Mouse (Mus musculus): ENCODE data around the gene Ivl. TPM values are rescaled to one million over a fixed set of nuclear protein-coding genes. Genes with fewer than 3 reads are reported as not detected.

The Ivl gene
- total RNA-seq (2021): not detected
- long read RNA-seq, experiment 1: 0 reads
- long read RNA-seq, experiment 2: 0 reads

DNA sequence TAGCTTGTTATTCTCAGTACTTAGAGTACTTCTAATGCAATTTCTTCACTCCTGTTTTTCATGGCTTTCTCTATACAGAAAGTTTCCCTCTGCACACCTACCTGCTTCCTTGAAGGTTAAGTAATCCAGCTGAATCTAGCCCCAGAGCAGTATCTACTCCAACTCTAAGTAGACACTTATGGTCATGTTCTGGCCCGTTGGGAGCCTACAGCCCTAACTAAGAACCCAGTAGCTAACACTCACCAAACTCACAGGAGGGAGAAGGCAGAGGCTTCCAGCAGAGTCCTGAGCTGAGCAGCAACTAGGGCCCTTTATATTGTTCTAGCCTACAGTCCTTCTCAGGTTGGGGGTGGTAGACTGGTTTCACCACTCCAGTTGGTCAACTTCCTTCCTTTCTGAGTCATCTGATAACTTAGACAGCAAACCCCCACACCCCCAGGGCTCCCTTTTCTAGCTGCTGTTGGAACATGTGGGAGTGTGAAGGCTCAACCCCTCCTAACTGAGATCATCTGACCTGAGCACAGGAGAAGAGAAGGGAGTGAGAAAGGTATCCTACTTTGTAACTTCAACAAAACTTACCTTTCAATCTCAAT is at the start of gene Ivl:
Ivl (minus strand) TSS at position 287 of the 593 bp plus-strand sequence.
- DNase-seq (ENCODE audit: low spot score in 2 of 2): no peak

- DNase-seq (ENCODE audit: low spot score in 2 of 2): no peak
These were observed 48.0 kb upstream of the Ivl start, which contains the start of gene Lce6a for GRCm38 (mm10) chr3:92621560-92621959. TSS of gene Lce6a (minus strand) at chr3:92621660.

- no peak for DNase-seq (ENCODE audit: low spot score in 2 of 2)
These were observed 36.3 kb upstream of the Ivl start for GRCm38 (mm10) chr3:92609804-92610203.

DNA sequence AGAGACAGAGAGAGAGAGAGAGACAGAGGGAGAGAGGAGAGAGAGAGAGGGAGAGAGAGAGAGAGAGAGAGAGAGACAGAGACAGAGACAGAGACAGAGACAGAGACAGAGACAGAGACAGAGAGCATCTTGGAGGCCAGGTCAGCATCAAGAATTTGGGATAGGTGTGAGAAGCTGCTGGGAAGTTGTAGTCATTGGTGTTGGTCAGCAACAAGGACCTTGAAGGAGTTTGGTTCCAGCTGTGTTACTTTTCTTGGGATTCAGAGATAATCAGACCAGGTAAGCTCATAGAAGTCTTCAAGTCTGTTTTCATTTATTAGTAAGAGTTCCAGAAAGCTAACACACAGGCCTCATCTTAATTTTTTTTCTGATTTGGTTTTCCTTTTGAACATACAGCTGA is 33.9 kb upstream of the Ivl start, which contains the start of gene 2210017I01Rik:
2210017I01Rik (minus strand) TSS at position 101 of the 400 bp plus-strand sequence.
- DNase-seq (ENCODE audit: low spot score in 2 of 2): no peak

- no peak for DNase-seq (ENCODE audit: low spot score in 2 of 2)
These were observed 28.6 kb upstream of the Ivl start for GRCm38 (mm10) chr3:92602169-92602568.

- no peak for DNase-seq (ENCODE audit: low spot score in 2 of 2)
These were observed 26.9 kb upstream of the Ivl start for GRCm38 (mm10) chr3:92600456-92600855.

GRCm38 (mm10) chr3:92599973-92600372 is 26.4 kb upstream of the Ivl start:
- DNase-seq (ENCODE audit: low spot score in 2 of 2): no peak

DNA sequence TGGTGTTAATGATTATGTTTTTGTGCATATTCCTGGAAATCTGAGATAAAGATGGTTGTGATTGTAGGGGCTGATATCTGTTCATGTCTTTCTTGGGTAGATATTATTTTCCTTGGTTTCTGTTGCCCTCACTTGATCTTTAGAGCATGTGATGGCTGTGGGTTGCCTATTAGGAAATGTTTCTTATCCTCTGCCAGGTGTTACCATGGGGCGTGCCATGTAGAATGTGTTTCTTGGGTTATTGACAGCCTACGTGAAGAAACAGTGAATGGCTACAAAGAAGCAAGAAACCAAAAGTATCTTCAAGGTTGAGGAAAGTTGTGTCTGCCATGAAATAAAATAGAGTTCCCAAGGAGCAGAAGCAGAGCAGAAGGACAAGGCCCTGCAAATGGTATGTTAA is 24.9 kb upstream of the Ivl start:
- DNase-seq (ENCODE audit: low spot score in 2 of 2): no peak

DNA sequence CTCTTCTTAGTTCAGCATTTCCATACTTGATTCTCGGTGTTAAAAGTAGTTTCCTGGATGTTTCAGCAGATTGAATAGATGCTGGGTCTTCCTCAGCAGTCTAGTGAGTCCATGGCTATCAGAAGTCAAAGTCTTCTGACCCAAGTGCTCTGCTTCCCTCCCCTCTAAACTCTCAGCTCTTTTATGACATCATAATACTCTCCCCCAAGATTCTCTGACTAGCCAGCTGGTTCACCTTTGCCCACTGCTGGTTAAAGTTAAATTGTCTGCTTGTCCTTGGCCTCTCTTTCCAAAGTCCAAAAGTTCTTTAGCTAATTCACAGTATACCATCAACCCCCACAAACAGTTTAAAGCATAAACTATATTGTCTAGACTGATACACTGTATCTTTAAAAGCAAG is 15.3 kb upstream of the Ivl start, which contains the start of gene Smcp:
Smcp (minus strand) TSS at position 140 of the 400 bp plus-strand sequence.
- DNase-seq (ENCODE audit: low spot score in 2 of 2): no peak

DNA sequence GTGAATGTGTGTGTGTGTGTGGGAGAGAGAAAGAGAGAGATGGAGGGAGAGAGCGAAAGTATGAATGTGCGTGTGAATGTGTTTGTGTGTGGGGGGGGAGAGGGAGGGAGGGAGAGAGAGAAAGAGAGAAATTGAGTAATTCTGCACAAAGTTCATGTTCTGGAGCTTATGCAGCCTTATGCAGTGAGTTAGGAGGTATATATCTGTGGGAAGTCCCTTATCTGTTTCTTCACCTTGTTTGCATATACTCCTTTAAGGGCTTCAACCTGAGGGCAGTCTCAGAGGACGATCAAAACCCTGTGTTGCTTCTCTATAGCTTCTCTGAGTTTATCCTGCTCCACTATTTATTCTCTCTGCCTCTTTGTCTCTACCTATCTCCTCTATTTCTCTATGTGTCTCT is 13.7 kb upstream of the Ivl start:
- no peak for DNase-seq (ENCODE audit: low spot score in 2 of 2)

- DNase-seq (ENCODE audit: low spot score in 2 of 2): no peak
These were observed 11.5 kb upstream of the Ivl start for GRCm38 (mm10) chr3:92585055-92585454.

DNA sequence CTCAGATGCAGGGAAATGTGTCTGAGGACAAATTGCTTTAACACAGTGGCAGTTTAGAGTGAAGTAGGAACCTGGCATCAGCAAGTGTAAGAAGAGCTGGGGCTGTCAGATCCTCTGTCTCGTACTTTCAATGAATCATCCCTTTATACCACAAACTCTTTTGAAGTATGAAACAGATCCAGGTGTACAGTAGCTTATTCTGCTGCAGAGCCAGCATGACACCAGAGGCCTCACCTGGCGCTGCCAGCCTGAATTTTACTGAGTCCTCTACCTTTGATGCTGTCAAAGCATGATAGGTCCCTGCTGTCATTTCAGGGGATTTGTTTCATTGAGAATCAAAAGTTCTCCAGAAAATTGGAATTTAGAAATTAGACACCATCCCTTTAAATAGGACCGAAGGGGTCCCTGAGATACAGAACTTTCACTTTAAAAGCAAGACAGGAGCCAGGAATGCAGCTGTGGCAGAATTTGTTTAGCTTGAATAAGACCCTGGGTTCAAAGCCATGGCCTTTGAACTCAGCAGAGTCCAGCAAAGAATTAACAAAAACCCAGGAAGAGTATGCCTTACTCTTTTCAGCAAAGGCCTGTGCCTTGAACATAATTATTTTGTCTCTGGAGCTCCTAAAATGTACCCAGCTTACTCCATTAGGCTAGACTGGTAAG is 9.8 kb upstream of the Ivl start:
- DNase-seq (ENCODE audit: low spot score in 2 of 2): no peak

- DNase-seq (ENCODE audit: low spot score in 2 of 2): no peak
These were observed 6.0 kb upstream of the Ivl start for GRCm38 (mm10) chr3:92579508-92579907.

DNA sequence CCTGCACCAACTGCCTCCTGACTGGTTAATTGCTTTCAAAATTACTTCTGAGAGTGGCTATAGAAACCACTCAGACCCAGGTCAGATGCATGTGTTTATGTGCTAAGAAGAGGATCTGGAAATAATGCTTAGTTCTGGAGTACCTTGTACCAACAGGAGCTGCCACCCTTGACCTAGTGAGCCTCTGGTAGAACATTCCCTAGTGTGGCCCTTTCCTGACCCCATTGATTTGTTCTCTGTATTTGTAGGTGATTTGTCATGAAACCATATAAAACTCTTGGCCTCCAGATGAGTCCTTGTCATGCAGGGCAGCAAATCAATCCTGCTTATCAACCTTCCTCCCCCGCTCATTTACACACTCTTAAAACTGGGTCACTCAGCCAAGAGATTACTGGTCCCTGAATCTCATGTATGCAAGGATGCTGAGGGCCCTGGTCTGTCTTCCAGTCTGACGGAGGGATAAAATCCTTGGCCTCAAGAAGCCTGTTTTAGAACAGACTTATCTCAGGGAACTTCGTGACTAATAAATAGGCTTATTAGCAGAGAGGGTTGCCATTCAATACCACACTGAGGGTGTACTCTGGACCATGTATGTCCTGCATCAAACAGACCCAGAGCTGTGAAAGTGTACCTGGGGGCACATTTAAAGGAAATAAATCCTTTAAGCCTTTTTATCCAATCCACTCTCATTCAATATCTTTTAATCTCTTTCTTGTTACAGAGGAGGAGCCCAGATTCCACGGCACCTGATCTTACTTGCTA is 5.3 kb upstream of the Ivl start:
- no peak for DNase-seq (ENCODE audit: low spot score in 2 of 2)

DNA sequence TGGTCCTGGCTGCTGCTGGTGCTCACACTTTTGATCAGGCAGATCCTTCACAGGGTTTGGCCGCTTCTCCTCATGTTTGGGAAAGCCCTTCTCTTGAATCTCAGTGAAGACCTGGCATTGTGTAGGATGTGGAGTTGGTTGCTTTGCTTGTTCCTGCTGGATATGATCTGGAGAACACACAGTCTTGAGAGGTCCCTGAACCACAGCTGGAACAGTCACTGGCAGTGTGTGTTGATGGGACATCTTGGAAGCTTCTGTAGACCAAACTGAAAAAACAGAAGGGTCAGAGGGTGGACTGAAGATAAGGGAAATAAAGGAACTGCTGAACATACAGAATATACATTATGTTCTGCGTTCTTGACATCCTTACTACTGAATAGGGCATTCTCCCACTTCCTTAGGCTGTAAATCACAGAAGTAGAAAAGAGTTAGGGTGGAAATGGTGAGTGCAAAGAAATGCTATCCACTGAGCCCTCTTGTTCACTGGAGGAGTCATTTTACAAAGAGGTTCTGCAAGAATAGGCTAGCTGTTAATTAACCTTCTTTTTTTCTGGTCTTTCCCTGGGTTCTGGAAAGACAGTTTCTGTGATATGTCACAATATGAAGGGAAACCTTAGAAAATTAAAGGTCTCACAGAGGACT is 900 bp downstream of the Ivl start:
- no peak for DNase-seq (ENCODE audit: low spot score in 2 of 2)

DNA sequence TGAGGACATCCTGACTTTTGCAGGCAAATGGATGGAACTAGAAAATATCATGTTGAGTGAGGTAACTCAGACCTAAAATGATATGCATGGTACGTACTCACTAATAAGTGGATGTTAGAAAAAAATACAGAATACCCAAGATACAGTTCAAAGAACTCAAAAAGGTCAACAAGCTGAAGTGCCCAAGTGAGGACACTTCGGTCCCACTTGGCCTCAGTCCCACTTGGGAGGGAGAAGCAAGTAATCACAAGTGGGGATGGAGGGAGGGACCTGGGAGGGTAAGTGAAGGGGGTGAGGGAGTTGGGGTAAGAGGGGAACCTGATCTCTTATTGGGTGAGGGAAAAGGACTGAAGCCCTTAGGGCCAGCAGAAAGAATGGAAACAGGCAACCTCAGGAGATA is 4.8 kb downstream of the Ivl start:
- no peak for DNase-seq (ENCODE audit: low spot score in 2 of 2)

- peak in 1 of 2 experiments; percentile 3 for DNase-seq (ENCODE audit: low spot score in 2 of 2)
These were observed 8.1 kb downstream of the Ivl start for GRCm38 (mm10) chr3:92565418-92565817.

GRCm38 (mm10) chr3:92534411-92534810 is 39.1 kb downstream of the Ivl start, which contains the start of gene 2310046K23Rik:
TSS of gene 2310046K23Rik (minus strand) at chr3:92534511.
- DNase-seq (ENCODE audit: low spot score in 2 of 2): no peak

Measured in layer of hippocampus, postnatal 14 days (tissue).